Mouse (Mus musculus): ENCODE measurements around the gene Gng12. TPM values are rescaled to one million over a fixed set of nuclear protein-coding genes. Genes with fewer than 3 reads are reported as not detected.
"Not testable (repeated sequence)": the region's sequence is repeated elsewhere in the genome, so short reads cannot be mapped to it uniquely, and the experiment has no call there.

Gng12 gene
- total RNA-seq, 2 experiments from 2014 or later = 36.9 to 41.9 TPM

- peak; percentile 40 to 47 for DNase-seq
These were observed 96.0 kb downstream of the Gng12 start for GRCm38 (mm10) chr6:66992232-66992631.

GRCm38 (mm10) chr6:66992786-66993185 is 96.6 kb downstream of the Gng12 start:
- DNase-seq = peak in 1 of 2 experiments; percentile 25

GRCm38 (mm10) chr6:66994981-66995380 is 98.8 kb downstream of the Gng12 start:
- DNase-seq = no peak

GRCm38 (mm10) chr6:66995825-66996224 is 99.6 kb downstream of the Gng12 start:
- no peak for DNase-seq

DNA sequence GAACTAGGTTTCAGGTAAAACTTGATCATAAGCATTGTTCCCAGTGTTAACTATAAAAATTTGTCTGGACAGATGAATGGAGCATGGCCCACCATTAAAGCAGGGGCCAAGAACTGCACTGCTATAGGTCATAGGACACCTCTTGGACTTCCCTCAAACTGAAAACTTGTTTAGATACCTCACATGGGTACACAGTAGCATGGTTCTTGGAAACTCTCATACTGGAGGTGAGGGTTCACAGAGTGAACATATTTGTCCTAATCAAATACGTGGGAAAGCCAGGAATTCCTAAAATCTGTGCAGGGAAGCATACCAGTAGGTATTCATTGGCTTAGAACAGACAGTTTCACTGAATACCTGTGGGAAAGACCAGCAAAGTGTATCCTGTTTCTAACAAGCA is 100.1 kb downstream of the Gng12 start:
- no peak for DNase-seq

GRCm38 (mm10) chr6:66998645-66999044 is 102.4 kb downstream of the Gng12 start:
- DNase-seq = peak; percentile 15 to 28

GRCm38 (mm10) chr6:66999800-67000199 is 103.6 kb downstream of the Gng12 start:
- no peak for DNase-seq

GRCm38 (mm10) chr6:67009888-67010287 is 113.7 kb downstream of the Gng12 start:
- DNase-seq = no peak

GRCm38 (mm10) chr6:67010370-67011216 is 114.4 kb downstream of the Gng12 start:
- DNase-seq = no peak

DNA sequence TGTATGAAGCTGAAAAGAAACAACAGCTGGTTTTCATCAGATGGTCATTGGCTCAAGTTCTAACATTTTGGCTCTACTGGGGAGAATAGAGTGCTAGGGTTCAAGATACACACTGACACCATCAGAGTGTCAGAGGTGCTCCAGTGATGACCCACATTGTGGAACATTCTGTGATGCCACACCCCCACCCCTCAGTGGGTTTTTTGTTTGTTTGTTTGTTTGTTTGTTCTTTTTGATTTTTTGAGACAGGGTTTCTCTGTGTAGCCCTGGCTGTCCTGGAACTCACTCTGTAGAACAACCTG is 115.0 kb downstream of the Gng12 start:
- DNase-seq = no peak

GRCm38 (mm10) chr6:67013293-67013948 is 117.2 kb downstream of the Gng12 start:
- DNase-seq = no peak

DNA sequence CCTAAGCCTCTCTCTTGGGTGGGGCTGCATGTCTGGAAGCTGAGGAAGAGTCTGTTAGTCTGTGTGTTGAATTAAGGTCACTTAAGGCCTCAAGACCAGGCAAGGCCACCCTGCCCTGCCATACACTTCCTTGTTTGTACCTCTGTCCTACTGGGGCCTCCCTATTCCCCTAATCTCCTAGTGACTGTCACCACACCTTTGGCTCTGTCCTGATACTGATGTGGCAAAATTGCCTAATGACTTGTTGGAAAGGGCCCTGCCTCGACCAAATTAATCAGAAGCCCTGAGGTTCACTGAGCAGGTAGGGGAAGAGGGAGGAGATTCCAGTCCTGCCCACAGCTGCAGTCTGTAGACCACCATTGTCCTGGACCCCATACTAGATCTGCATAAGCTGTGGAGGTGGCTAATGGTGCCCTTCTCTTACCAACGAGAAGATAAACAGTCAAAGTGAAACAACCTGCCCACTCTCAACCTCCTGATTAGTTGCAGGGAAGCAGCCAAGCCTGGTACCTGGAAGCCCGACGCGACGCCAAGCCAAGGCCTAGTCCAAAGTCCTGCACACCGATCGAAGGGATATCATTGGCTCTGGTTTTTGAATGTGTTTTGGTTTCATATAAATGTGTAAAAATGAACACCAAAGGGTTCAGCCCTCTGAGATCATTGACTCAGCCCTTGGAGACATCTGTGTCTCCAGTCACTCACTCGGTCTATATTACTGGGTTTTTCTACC is 117.9 kb downstream of the Gng12 start:
- DNase-seq = no peak

- DNase-seq = no peak
These were observed 118.5 kb downstream of the Gng12 start for GRCm38 (mm10) chr6:67014679-67015075.

DNA sequence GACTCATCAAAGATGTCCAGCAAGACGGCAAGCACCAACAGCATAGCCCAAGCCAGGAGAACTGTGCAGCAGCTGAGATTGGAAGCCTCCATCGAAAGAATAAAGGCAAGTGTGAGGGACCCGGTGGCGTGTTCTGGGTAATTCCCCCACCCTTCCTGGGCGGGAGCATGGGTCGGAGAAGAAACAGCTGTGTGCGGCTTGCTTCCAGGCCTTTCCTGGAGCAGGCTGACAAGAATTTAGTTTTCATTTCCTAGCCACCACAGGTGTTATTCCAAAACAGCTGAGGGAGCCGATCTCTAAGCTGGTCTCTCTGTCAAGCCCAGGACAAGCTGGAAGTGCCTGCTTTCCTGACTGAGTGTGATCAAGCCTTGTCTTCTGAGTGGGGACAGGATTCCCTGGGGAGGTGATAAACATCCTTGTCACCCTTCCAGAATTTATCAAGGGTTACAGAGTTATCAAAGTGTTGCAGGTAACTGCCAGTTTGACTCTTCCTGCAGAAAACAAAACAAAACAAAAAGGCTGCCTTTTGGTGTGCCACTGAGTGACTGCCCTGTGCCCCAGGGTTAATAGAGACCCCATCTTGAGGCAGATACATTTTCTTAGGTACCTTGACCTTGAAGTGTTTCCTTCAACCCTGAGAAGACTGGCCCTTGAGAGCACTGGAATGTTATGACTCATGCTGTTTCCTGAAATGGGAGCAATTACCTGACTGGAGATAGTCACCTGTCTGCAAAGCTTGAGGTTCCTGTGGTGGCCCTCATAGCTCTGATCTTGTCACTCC is 119.7 kb downstream of the Gng12 start:
- DNase-seq = peak; percentile 62 to 68

DNA sequence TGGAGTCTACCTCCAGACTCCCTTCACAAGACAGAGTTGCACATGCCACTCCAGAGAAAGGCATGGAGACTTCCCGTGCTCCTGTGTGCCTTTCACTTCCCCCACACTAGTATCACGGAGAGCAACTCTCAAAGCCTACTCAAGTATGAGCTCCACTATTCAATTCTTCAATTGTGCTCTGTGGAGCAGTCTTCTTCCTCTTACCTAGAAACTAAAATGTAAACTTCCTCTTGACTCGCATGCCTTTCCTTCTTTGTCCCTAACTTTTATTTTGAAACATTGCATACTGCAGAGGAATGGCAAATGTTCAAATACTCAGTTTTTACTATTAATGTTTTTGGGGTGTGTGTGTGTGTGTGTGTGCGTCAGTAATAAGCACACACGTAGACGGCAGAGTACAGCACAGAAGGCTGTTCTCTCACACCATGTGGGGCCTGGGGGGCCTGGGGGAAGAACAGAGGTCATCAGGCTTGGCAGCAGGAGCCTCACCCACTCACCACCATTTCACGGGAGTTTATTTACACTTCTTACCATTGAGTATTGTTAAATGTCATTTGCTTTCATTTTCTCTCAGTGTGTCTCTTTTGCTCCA is 120.4 kb downstream of the Gng12 start:
- DNase-seq = no peak

DNA sequence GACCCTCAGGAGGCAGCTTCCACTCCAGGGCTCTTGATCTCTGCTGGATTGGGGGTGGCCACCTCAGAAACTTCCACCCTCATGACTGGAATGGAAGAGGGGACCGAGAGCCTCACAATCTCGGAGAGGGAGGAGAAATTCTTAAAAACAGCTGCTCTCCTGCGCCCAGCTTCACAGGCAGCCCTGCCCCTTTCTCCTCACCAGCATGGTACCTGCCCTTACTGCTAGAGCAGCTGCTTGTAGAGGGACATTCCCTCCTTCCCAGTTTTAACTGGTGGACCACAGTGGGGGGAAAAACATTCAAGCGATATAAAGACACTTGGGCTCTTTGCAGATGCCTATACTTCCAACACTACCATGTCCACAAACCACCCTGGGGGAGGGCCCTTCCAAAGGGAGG is 122.2 kb downstream of the Gng12 start:
- DNase-seq = no peak

GRCm38 (mm10) chr6:67019001-67019400 is 122.8 kb downstream of the Gng12 start:
- not testable (repeated sequence) for DNase-seq

GRCm38 (mm10) chr6:67021308-67021707 is 125.1 kb downstream of the Gng12 start:
- DNase-seq = no peak

DNA sequence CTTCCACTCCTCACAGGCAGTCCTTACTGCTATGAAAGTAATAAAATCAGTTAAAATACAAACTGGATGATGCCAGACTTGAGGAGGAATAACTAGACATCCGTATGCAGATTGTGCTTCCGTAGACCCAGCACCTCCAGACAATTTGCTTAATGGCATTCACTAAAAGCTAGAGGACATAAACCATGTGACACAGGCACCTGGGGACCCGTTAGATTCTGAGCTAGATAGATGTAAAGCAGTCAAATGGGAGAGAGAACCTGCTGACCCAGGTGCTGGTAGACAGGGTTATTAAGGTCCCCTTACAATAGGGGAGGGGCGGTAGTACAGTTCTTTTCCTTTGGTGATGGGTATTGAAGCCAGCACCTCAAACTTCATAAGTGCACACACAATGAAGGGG is 127.5 kb downstream of the Gng12 start:
- DNase-seq = no peak

DNA sequence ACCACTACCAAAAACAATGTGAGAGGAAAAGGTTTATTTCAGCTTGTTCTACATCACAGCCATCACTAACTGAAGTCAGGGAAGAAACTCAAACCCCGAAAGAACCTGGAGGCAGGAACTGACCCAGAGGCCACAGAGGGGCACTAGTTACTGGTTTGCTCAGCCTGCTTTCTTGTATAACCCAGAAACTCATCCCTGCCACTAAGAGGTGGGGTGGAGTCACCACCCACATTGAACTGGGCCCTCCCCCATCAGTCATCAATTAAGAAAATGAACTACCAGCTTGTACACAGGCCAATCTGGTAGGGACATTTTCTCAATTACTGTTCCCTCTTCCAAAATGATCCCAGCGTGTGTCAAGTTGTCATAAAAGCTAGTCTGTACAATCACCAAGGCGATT is 130.5 kb downstream of the Gng12 start:
- DNase-seq = no peak

DNA sequence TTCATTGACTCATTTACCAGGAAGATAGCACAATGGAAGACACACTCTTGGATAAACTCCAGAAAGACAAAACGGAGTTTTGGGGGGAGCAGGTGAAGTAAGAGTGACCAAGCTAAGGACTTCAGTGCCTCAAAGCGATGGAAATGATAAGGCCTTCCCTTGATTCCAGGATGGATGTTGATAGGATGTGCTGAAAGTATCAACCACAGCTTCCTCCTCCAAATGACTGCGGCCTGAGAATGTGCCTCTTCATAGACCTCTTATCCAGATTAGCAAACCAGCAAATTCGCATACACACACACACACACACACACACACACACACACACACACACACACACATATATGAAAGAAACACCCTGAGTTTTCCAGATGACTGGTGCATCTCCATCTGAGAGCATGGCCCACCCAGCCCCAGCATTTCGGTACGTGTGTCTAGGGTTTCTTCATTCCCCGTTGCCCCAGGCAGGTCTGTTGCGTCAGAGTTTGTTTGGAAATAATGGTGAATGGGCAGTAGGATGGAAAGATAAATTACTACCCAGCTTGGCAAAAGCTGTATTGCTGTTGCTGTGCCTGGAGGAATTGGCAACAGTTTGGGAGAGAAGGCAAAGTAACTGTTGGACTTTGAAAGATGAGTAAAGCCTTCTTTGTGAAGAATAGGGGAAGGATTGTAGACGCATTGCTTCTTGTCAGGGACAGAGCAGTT is 131.4 kb downstream of the Gng12 start:
- no peak for DNase-seq

Data from heart, adult 18-20 months (tissue).